Mouse (Mus musculus) skeletal muscle tissue, adult 2 months (tissue): ENCODE results near the gene Ring1.

Experiments used
- DNase-seq: peaks from one replicate; pipeline ENCODE4 v3.0.0-alpha.2; 2012; ENCODE audit warnings: low read depth, low spot score

The Ring1 gene

DNA sequence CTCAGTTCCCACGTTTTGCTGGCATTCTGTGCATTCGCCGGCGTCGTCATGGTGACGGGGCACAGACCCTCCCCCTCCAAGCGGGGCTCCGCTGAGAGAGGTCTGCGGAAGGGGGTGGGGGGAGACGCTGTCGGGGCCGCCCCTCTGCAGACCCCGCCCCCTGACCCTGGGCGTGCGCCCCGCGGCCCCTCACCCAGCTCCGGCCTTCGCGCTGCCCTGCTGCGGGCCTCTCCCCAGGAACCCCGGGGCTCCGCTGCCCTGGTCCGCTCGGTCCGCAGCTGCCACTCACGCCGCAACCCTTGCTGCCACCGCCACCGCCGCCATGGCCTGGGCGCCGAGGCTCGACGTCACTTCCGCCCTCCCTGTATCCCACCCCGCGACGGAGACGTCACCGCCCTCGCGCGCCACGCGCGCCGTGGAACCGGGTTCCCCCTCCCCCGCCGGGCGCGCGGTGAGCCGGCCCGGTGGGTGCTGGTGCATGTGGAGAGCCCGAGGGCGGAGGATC, at the start of gene Ring1:
Gene Ring1, minus strand, starts transcription at position 364 of the 505 bp plus-strand sequence.
- peak; percentile 68 for DNase-seq

DNA sequence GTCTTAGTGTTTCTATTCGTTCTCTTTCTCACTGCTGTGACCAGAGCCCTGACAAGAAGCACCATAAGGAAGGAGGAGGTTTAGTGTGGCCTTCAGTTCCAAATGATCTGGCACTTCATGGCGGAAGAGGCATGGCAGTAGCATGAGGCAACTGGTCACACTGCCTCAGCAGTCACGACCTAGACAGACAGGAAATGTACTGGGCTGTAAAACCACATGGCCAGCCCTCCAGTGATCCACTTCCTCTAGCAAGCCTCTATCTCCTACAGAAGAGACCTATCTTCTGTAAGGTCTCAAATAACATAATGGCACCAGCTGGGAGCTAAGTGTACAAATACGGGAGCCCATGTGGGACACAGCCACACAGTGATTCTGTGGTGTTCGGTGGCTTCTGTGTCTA, 47.6 kb upstream of the Ring1 start:
- DNase-seq, result no peak

DNA sequence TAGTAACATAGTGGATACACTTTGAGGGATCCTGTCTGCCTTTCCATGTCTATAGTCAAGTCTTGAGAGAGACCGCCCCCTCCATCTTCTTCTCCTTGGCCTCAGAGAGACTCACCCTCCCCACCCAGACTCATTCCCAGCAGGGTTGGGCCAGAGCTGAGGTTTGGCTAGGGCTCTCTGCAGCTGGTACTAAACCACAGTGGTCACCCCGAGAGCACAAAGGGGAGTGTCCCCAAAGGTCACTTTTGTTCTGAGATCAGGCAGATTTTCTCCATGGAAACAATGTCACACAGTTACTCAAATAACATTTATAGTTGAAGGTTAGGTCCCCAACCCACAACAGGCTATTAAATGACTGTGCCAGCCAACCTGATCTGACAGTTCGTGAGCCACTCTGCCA, 44.4 kb upstream of the Ring1 start:
- no peak for DNase-seq

DNA sequence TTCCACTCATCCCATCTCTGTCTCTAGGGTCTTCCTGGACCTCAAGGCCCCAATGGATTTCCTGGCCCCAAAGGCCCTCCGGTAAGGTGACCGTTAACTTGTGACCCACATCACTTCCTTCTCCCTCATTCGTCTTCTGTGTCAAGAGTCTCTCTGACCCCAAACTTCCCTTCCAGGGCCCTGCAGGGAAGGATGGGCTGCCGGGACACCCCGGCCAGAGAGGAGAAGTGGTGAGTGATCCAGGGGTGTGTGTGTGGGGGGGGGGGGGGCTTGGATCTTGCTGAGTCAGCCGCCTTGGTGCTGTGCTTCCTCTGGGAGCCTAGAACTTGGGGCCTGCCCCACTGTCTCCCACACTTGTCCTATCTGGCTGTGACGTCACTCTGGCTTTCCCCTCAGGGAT, 32.7 kb upstream of the Ring1 start:
- DNase-seq, result no peak

DNA sequence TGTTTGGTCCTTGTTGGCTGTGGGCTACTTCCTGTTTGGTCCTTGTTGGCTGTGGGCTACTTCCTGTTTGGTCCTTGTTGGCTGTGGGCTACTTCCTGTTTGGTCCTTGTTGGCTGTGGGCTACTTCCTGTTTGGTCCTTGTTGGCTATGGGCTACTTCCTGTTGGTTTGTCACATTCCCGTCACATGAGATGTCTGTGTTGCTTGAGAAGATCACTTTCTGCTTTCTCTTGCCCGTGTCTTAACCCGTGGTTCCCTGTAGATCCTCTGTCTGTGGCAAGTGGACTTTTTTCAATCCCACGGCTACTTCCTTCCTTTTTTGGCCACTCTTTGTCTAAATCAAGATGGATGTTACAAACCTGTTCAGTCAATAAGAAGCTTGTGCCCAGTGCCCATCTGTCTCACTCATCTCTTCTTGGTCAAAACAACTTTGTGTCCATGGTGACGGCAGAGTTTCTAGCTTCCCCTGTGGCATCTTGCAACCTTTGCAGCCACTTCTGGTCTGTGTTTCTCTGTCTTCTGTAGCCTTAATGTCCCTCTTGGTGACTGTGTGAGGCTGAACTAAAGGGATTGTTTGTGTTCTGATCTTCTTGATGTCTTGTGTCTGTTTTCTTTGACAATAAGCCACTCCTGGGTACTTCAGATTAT, 23.0 kb upstream of the Ring1 start:
- no peak for DNase-seq

DNA sequence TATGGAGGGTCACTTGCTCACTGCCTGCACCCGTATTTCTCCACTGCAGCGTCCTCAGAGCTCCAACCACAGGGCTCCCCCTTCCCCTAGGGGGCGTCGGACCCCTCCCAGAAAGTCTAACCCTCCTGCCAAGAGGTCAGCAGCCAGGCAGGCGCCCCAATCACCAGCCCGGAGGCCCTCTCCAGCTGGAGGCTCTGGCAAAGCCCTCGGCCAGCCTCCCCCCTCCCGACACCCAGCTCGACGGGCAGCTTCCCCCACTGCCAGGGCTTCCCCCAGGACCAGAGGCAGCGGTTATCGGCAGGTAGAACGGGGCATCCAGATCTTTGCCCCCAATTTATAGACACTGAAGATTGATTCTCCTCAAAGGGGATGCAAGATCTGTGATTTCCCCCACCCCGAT, 21.5 kb upstream of the Ring1 start:
- DNase-seq, result no peak

DNA sequence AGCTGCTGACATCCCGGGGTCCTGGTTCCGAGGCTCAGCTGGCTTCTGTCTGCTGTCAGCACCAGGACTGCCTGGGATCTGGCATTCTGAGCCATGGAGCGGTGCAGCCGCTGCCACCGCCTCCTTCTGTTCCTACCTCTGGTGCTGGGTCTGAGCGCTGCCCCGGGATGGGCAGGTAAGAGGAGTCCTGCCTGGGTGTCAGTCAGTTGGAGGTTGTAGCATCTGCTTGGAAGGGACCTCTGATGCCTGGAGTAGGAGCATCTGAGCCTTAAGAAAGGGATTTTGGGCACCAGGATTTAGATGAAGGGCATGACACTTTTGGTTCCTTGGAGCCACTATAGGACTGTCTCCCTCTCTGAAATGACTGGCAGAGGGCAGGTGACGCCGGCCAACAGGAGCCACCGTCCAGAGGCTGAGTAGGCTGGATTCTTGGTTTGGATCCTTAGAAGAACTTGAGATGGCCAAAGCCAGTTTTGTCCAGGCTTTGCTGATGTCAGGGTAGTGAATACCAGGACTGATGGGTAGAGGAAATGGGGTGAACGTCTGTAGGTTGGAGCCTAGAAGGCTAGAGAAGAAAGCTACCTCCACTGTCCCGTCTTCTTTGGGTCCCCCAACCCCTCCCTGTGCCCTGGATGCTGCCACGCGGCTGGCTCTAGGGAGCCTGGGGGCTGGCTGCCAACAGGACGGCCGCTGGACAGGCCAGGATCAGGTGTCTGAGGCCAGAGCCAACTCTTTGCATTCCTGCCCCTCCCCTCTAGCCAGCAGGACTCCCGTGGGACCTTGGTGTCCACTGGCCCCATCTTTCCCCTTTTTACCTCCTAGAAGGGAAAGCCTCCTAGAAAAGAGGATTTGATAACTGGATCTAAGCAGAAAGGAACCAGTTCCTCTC, 15.3 kb upstream of the Ring1 start:
- peak; percentile 83 for DNase-seq

DNA sequence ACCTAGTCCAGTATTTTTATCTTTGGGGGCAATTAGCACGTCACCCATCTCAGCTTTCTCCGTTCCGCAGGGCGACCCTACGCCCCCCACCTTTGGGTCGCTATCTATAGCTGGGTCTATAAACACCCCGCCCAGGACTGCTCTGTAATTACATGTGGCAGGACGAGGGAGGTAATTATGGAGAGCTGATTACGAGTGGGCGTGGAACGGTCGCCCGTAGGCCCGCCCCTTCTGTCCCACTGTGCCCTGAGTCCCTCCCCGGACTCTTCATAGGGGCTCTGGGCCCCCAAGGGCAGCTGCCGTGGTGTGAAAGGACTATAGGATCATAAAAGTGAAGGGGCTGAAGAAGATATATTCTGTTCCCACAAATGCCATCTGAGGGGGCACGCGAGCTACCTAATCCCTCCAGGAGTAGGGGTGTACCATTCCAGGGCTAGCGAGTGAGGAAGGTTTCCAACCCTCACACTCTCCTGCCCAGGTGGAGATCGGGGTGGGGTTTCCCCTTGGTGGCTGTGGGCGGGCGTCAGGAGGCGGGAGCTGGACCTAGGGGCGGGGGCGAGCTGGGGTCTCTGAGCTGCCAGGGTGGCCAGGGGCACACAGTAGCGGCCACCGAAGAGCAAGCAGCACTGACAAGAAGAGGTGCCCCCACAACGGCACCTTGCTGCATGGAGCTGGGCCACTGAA, 14.5 kb upstream of the Ring1 start, which contains the start of gene Col11a2:
Gene Col11a2, plus strand, starts transcription at position 560 of the 684 bp plus-strand sequence.
- no peak for DNase-seq

DNA sequence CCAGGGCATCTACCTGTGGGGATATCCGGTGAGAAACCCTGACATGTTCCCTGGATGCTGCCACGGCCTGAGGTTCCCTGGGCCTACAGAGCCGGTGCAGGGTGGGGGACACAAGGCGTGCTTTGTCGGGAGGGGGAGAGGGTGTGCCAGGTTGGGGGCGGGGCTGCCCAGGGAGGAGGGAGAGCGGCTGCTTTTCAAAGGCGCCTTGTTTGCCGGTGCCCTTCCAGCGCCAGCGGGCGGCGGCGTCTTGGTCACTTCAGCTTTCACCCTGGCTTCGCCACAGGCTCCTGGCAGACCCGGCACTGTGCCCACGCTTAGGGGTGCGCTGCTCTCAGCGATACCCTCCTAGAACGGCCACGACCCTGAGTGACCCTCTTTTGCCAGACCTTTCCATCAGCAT, 14.0 kb upstream of the Ring1 start:
- DNase-seq, result no peak

DNA sequence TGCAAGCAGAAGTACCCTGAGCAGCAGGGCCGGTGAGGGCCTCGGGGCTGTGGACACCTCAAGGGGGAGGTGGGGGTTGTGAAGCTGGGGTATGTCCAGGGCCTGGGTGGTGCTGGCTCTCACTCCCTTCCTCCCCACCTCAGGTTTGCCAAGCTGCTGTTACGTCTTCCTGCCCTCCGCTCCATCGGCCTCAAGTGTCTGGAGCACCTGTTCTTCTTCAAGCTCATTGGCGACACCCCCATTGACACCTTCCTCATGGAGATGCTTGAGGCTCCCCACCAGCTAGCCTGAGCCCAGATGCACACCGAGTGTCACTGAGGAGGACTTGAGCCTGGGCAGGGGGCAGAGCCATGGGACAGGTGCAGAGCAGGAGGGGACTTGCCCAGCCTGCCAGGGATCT, 12.8 kb upstream of the Ring1 start:
- no peak for DNase-seq

DNA sequence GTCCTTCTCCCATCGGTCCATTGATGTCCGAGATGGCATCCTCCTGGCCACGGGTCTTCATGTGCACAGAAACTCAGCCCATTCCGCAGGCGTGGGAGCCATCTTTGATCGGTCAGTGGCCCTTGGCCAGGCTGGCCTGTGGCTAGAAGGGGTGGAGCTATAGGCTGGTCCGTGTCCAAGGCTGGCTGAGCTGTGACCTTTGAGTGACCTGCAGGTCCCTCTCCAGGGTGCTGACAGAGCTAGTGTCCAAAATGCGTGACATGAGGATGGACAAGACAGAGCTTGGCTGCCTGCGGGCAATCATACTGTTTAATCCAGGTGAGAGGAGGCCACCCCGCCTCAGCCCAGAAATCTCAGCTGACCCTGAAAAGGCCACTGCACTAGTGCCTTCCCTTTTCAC, 12.2 kb upstream of the Ring1 start:
- DNase-seq, result no peak

DNA sequence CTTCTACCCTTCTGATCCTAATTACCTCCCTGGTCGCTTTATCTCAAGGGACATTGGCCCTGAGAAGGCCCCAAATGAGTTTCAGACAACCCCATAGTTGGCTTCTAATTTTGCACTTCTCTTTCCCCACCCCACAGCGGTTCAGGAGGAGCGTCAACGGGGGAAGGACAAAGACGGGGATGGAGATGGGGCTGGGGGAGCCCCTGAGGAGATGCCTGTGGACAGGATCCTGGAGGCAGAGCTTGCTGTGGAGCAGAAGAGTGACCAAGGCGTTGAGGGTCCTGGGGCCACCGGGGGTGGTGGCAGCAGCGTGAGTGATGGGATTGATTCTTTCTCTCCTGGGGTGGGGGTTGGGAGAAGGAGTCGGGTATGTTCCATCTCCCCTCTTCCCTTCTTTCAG, 11.0 kb upstream of the Ring1 start:
- no peak for DNase-seq

DNA sequence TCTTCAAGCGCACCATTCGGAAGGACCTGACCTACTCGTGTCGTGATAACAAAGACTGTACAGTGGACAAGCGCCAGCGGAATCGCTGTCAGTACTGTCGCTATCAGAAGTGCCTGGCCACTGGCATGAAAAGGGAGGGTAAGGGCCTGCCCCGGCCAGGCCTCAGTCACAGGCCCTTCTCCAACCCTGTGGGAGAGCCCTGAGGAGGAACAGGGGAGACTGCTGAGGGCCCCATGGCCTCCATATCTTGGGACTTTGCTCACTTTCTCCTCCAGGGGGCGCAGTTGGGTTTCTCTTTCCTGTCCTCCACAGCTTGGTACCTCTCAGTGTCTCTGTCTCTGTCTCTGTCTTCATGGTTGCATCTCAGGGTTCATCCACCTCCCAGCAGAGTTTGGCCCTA, 9.6 kb upstream of the Ring1 start:
- no peak for DNase-seq

DNA sequence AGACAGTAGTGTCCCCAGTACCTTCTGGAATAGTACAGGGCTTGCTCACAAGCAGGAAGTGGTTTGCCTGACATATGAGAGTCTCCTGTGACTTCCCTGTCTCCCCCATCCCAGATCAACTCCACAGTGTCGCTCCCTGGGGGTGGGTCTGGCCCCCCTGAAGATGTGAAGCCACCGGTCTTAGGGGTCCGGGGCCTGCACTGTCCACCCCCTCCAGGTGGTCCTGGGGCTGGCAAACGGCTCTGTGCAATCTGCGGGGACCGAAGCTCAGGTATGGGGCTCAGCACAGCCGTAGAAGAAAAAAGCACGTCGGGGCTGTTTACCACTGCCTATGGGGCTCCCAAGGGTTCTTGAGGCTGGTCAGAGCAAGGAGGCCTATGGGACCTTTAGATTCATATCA, 9.0 kb upstream of the Ring1 start:
- DNase-seq, result no peak

DNA sequence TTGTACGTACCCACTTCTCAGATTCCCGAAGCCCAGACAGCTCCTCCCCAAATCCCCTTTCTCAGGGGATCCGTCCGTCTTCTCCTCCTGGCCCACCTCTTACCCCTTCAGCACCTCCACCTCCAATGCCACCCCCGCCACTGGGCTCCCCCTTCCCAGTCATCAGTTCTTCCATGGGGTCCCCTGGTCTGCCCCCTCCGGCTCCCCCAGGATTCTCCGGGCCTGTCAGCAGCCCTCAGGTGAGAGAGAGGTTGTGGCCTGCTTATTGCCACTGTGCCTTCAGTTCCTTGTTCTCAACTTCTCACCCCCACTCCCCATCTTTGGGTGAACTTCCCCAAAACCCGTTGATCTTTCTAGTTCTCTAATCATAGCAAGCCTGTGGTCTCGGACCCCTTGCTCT, 8.3 kb upstream of the Ring1 start:
- no peak for DNase-seq

DNA sequence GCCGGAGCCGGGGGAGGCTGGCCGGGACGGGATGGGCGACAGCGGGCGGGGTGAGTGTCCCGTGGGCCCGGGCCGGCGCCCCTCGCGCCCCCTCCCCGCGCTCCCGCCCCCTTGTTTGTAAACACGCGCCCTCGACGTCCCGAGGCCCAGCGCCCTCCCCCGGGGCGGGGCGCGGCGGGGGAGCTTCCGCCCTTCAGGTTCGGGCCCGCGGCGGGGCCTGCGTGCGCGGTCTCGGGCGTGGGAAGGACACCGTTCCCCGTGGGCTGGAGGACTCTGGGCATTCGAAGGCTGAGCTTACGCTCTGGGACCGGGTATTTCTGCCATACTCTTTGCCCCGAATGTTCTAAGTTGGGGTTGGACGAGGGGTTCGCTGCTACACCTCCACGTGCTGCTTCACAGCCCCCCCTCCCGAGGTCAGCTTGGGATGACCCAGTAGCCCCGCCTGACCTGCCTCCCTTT, 7.7 kb upstream of the Ring1 start:
- DNase-seq, result no peak

DNA sequence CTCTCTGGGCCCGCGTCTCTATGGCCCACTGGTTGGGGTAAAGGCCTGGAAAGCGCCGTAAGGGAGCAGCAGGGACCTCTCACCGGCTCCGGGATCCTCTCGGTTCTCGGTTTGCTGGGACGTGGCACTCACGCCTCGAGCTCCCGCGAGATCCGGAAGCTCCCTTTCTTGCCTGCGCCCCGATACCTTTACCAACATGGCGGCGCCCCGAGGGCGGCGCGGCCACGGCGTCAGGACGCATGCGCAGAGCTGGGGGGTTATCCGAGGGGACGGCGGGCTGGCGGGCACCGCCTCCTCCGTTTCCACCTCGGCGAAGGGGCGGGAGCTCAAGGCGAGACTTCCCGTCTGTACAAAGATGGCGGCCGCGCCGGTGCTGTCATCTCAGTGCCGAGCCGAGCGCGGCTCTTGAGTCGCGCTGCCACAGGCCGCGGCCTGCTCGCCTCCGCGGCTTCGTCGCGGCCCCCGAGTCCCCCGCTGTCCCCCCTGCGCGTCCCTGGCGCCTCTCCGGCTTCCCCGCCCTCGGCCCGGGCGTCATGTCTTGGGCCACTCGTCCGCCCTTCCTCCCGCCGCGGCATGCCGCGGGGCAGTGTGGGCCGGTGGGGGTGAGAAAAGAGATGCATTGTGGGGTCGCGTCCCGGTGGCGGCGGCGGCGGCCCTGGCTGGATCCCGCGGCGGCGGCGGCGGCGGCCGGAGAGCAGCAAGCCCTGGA, 7.1 kb upstream of the Ring1 start, which contains the start of the genes Slc39a7 and Rxrb:
Gene Slc39a7, minus strand, starts transcription at position 218 of the 709 bp plus-strand sequence.
Gene Rxrb, plus strand, starts transcription at position 348 of the 709 bp plus-strand sequence.
- peak; percentile 99 for DNase-seq

DNA sequence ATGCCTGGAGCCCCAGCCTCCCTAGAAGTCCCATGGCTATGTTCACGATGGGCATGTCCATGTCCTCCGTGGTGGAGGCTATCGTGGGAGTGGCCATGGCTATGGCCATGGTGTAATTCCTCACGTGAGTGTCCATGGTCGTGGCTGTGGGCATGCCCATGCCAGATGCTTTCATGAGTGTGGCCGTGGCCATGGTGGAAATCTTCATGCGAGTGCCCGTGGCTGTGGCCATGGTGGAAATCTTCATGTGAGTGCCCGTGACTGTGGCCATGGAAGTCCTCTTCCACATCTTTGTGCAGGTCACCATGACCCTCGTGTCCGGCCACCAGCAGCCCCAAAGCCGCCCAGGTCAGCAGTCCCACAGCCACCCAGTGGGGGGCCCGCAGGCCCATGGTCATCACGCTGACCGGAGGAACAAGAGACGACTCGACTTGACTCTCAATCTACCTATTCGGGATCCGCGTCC, 6.4 kb upstream of the Ring1 start:
- peak; percentile 39 for DNase-seq

DNA sequence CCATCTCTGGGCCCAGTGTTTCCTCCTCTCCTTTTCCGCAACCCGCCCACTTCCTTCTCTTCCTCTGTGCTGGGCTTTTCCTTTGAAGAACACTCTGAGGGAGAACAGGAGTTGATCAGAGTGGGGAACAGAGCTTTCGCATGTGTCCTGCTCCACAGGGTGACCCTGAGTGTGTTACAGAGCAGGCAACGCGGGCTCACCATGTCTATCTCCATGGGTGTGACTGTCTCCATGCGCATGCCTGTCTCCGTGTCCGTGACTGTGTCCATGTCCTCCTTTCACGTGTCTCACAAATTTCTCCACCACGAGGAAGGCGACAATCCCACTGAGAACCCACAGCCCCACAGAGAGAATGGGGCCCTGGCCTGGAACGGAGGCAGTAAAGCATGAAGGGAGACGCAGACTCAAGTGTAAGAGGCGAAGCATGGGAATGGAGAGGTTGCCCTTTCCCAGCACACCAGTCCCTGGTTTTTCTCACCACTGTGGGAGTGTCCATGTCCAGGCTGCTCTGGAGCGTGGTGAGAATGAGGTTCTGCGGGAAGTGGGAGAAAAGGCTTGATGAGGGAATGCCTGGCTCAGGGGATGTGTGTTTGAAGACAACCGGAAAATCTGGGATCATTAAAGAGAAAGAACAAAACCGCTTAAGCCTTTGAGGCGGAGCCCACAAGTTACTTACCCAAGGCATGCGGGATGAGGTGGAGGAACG, 5.6 kb upstream of the Ring1 start:
- no peak for DNase-seq

DNA sequence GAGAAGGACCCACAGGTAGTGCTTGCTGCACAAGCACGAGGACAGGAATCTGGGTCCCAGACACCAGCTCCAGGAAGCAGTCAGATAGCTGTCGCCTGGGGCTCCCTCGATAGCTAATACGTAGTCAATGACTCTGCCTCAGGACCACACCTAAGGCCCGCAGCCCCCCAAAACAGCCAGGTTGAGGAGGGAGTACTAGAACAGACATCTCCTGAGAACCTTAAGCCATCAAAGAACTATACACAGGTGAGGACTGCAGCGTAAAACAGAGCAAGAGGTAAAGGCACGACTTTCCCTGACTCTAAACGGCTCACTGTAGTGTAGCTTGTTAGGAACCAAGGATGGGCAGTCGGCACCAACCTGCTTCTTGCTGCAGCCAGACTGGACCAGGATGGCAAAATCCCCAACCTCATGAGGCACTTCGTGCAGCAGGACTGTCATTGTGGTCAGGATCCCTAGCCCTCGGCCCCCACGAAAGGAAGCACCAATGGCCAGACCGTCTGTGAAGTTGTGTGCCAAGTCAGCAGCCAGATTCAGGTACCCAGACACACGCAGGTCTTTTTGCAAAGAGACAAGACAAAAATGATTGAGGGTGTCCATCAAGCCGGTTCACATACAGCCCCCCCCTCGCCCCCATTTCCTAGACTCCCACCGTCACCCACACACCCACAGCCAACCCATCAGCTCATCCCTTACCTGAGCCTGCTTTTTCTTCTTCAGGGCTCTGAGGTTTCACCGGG, 4.8 kb upstream of the Ring1 start:
- no peak for DNase-seq
